Mouse (Mus musculus): ENCODE data around the gene Ptpn7. TPM values are rescaled to one million over a fixed set of nuclear protein-coding genes. Genes with fewer than 3 reads are reported as not detected.

The Ptpn7 gene
- total RNA-seq, 2 experiments from 2014 or later: 0.96 to 1.2 TPM

- no peak for DNase-seq (ENCODE audit: low spot score in 2 of 2)
Observed at GRCm38 (mm10) chr1:135128011-135128441, 4.5 kb upstream of the Ptpn7 start.

GRCm38 (mm10) chr1:135128986-135129385, 3.5 kb upstream of the Ptpn7 start:
- no peak for DNase-seq (ENCODE audit: low spot score in 2 of 2)

GRCm38 (mm10) chr1:135129543-135130183, 2.8 kb upstream of the Ptpn7 start:
- no peak for DNase-seq (ENCODE audit: low spot score in 2 of 2)

GRCm38 (mm10) chr1:135130376-135131018, 2.0 kb upstream of the Ptpn7 start:
- no peak for DNase-seq (ENCODE audit: low spot score in 2 of 2)

- no peak for DNase-seq (ENCODE audit: low spot score in 2 of 2)
Observed at GRCm38 (mm10) chr1:135131034-135131433, 1.5 kb upstream of the Ptpn7 start.

- DNase-seq (ENCODE audit: low spot score in 2 of 2): no peak
Observed at GRCm38 (mm10) chr1:135131560-135131959, 940 bp upstream of the Ptpn7 start.

- DNase-seq (ENCODE audit: low spot score in 2 of 2): no peak
Observed at GRCm38 (mm10) chr1:135132893-135133369, 431 bp downstream of the Ptpn7 start.

- DNase-seq (ENCODE audit: low spot score in 2 of 2): no peak
Observed at GRCm38 (mm10) chr1:135133678-135134435, 1.4 kb downstream of the Ptpn7 start.

GRCm38 (mm10) chr1:135135111-135135787, 2.7 kb downstream of the Ptpn7 start:
- DNase-seq (ENCODE audit: low spot score in 2 of 2): no peak

- DNase-seq (ENCODE audit: low spot score in 2 of 2): peak; percentile 52 to 69
Observed at GRCm38 (mm10) chr1:135136500-135136899, 4.0 kb downstream of the Ptpn7 start.

- DNase-seq (ENCODE audit: low spot score in 2 of 2): no peak
Observed at GRCm38 (mm10) chr1:135139906-135140305, 7.4 kb downstream of the Ptpn7 start.

- no peak for DNase-seq (ENCODE audit: low spot score in 2 of 2)
Observed at GRCm38 (mm10) chr1:135142452-135142851, 10.0 kb downstream of the Ptpn7 start.

- DNase-seq (ENCODE audit: low spot score in 2 of 2): no peak
Observed at GRCm38 (mm10) chr1:135143940-135144339, 11.4 kb downstream of the Ptpn7 start.

- peak; percentile 86 to 90 for DNase-seq (ENCODE audit: low spot score in 2 of 2)
Observed at GRCm38 (mm10) chr1:135146077-135146945, 13.8 kb downstream of the Ptpn7 start, which contains the start of gene Arl8a. Gene Arl8a (plus strand): TSS chr1:135146824.

GRCm38 (mm10) chr1:135146946-135147701, 14.6 kb downstream of the Ptpn7 start:
- peak; percentile 81 to 84 for DNase-seq (ENCODE audit: low spot score in 2 of 2)

- no peak for DNase-seq (ENCODE audit: low spot score in 2 of 2)
Observed at GRCm38 (mm10) chr1:135147702-135148058, 15.2 kb downstream of the Ptpn7 start.

- DNase-seq (ENCODE audit: low spot score in 2 of 2): no peak
Observed at GRCm38 (mm10) chr1:135148476-135148875, 16.0 kb downstream of the Ptpn7 start.

- DNase-seq (ENCODE audit: low spot score in 2 of 2): no peak
Observed at GRCm38 (mm10) chr1:135148996-135149395, 16.5 kb downstream of the Ptpn7 start.

- DNase-seq (ENCODE audit: low spot score in 2 of 2): no peak
Observed at GRCm38 (mm10) chr1:135154011-135154410, 21.5 kb downstream of the Ptpn7 start.
